Mouse (Mus musculus) common myeloid progenitor, adult 5-6 weeks (primary cell): Measurements from ENCODE around the gene Ing5. TPM values are rescaled to one million over a fixed set of nuclear protein-coding genes. Genes with fewer than 3 reads are reported as not detected.
"Not testable (repeated sequence)": the region's sequence is repeated elsewhere in the genome, so short reads cannot be mapped to it uniquely, and the experiment has no call there.

ENCODE experiments used
- ATAC-seq: replicated peaks from 2 replicates; pipeline ENCODE4 v1.8.0; 2016; ENCODE audit warnings: low read depth, mild to moderate bottlenecking, moderate TSS enrichment, inconsistent platforms; ENCODE audit not compliant: poor library complexity, severe bottlenecking
- total RNA-seq: library from RNA; stranded (forward); fragments of 200-1000, 187-1606 nt; gene quantifications from 2 replicates; pipeline ENCODE4 v1.2.3, GENCODE M21; 2017

Ing5 gene
- total RNA-seq, 1 experiment from 2014 or later, result 42.1 TPM

DNA sequence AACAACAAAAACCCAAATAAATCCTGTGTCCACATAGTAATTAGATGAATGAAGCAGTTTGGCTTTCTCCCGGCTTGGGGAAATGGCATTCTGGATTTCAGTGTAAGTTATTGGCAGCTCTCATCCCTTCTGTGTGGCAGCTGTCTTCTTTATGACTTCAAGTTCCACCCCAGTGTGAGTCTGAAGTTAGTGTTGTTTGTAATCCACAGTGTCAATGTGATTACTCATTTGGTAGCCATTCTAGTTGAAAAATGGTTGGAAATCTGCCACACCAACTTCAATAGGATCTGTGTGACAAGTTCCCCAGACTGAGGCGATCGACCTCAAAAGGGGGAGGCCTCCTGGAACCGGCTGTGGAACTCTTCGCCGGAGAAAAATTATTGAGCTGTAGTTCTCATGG is 53.6 kb downstream of the Ing5 start:
- ATAC-seq, result no peak

DNA sequence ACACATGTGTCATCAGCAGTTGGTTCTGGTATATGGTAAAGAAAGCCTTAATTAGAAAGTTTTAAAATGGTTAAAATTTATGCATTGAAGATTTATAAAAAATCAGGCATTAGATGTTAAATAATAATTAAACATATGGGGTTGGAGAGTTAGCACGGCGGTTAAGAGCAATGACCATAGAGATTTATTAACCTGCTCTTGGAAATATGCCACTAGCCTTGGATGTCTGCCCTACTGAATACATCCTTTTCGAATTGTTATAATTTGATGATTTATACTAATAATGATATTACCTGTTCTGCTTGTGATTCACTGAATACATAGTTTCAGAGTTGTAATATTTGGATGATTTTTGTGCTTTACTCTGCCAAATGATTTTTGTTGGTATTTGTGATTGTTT is 54.2 kb downstream of the Ing5 start:
- no peak for ATAC-seq

GRCm38 (mm10) chr1:93859619-93860018 is 55.9 kb downstream of the Ing5 start:
- peak; percentile 36; the same call in 1 of the 2 replicates for ATAC-seq

DNA sequence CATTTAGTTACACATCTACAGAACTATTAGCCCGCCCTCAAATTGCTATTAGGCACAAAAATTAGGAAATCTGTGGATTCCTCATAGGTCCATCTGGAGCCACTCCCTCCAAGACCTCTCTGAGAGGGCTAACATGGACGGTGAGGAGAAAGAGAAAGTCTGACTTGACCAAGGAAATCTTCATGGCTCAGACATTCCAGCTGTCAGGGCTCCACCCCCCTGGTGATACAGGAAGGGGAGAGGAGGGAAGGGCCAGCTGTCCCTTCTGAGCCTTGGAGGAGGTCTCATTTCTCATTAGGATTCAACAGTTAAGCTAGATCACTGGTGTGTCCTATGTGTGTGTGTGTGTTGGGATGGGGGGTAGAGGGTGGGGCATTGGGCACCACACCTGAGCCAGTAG is 57.3 kb downstream of the Ing5 start, which contains the start of gene Gal3st2:
Gene Gal3st2, plus strand, starts transcription at position 259 of the 400 bp plus-strand sequence.
- ATAC-seq, result not testable (repeated sequence)

Other genes with a start within 250 kb of the Ing5 start
- gene Stk25, start 145.3 kb upstream of the Ing5 start, total RNA-seq, result 25.1 and 40.3 TPM in 2 replicates
- 0.23 TPM in 1 of 2 replicates, not detected in the other for gene Bok, start 118.3 kb upstream of the Ing5 start, total RNA-seq
- 25.8 and 33.9 TPM in 2 replicates for gene Atg4b, start 52.5 kb upstream of the Ing5 start, total RNA-seq
- gene Thap4, start 49.1 kb upstream of the Ing5 start, total RNA-seq, result 26.2 and 27.7 TPM in 2 replicates
- 249 and 271 TPM in 2 replicates for gene Dtymk, start 2.0 kb upstream of the Ing5 start, total RNA-seq
- 17.0 and 19.1 TPM in 2 replicates for gene D2hgdh, start 20.9 kb downstream of the Ing5 start, total RNA-seq
- not detected in 2 replicates for gene Gal3st2, start 57.3 kb downstream of the Ing5 start, total RNA-seq
- gene Gal3st2b, start 114.3 kb downstream of the Ing5 start, total RNA-seq, result not detected in 2 replicates
- not detected in 2 replicates for gene Gal3st2c, start 186.5 kb downstream of the Ing5 start, total RNA-seq
- not detected in 2 replicates for gene Neu4, start 216.5 kb downstream of the Ing5 start, total RNA-seq
- gene Pdcd1, start 248.6 kb downstream of the Ing5 start, total RNA-seq, result not detected in 2 replicates